Mouse (Mus musculus) heart, postnatal 14 days (tissue): Measurements from ENCODE around the gene Tead1. TPM values are rescaled to one million over a fixed set of nuclear protein-coding genes. Genes with fewer than 3 reads are reported as not detected.

Experiments used
- DNase-seq, 2 experiments: peaks; one replicate each; pipeline ENCODE4 v3.0.0; 2021 to 2022
- intact Hi-C: fragments of 180-260 bp; cut with DNase I; formaldehyde crosslinking; loops from one replicate; pipeline ENCODE4 v1.15.1; 2025
- total RNA-seq, 2 experiments: library from RNA; stranded (reverse); gene quantifications; 2 replicates each; pipeline ENCODE4 v1.2.3; 2021

The Tead1 gene
- total RNA-seq, 2 experiments from 2014 or later: 147 to 154 TPM

DNA sequence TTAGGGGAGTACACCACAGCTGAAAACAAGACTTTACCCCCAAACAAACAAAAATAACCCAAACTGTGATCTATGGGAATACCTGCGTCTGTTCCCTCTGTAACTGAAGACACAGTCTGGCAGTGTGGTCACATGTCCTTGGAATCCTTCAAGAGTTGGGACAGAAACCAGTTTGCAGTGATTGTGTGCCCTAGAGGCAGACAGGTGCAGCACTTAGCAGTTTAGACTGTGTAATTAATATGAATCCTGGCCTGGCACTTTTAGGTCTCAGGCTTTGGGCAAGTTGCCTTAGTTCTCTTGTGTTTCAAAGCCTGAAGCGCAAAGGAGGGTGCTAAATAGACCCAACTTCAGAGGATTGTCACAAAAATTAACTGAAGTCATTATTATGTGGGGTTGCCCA is 83.8 kb downstream of the Tead1 start:
- DNase-seq: no peak
- intact Hi-C loops: loop anchor here (5.0 kb wide), 1 partner anchor 81 kb away; no protein-coding TSS in a partner anchor

GRCm38 (mm10) chr7:112763513-112763912 is 84.4 kb downstream of the Tead1 start:
- intact Hi-C loops: loop anchor here (5.0 kb wide), 1 partner anchor 81 kb away; no protein-coding TSS in a partner anchor
- DNase-seq: peak; percentile 60 to 66

DNA sequence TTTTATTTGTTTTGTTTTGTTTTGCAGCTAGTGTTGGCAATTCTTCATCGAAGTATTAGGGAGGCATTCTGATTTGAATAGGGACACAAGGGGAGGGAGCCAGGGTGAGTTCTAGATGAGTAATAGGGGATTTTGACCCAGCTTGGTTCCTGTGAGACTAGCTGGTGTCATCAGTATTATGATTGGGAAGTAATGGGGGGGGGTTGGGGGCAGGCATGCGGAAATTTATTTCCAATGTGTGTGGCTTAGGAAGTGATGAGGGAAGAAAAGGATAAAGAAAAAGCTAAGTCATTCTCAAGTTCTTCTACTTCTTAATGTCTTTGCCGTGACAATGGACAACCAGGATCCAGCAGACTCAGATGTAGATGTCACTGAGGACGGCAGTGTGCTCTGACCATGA is 85.8 kb downstream of the Tead1 start:
- no peak for DNase-seq
- intact Hi-C loops: loop anchor here (5.0 kb wide), 1 partner anchor 83 kb away; no protein-coding TSS in a partner anchor

DNA sequence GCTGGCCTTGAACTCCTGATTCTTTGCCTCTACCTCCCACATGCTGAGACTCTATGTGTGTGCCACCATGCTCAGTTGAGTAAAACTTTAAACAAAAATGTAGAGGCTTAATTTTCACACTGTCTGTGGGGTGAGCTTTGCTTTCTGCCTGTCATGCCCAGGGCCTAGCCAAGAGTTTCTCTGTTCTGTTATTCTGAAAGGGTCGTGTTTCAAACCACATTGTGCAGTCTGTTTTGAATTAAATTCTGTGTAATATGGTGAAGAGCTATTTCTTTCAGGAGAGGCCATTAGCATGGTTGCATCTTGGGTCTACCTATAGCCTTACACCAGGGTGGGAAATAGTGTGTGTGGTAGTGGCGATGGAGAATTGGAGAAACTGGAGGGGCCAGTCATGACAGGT is 90.7 kb downstream of the Tead1 start:
- no peak for DNase-seq
- intact Hi-C loops: no loop called here

DNA sequence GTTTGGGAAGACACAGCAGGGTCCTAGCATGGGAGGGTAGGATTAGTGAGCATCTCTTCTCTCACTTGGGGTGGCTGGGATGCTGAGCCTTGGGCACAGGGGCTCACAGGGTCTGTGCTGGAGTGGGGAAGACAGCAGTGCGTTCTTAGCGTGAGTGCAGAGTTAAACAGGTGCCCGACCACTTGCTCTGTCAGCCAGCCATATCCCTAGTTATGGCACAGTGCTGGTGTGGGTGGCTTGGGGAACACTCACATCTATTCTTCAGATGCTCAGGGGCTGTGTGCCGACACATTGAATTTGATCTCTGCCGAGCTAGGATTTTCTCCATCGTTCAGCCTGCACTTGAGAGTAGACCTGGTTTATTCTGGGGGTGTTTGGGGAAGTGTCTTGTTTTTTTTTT is 92.3 kb downstream of the Tead1 start:
- intact Hi-C loops: no loop called here
- DNase-seq: no peak

DNA sequence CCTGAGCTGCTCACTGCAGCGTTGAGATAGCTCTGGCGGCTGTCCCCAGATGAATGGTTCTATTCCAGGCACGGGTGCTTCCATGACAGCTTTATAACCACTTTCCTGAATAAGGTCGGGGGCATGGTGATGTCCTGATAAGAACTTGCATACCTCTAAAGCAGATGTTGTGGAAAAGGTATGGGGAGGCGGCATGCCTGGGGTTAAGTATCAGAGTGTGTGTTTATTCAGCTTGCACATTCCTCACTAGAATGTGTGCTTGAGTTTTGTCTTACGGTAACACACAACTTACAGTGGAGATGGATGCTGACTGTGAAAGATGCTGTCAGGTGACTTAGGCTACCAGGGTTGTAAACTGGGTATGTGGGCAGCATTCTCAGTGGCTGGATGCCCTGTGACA is 93.7 kb downstream of the Tead1 start:
- intact Hi-C loops: no loop called here
- DNase-seq: no peak

DNA sequence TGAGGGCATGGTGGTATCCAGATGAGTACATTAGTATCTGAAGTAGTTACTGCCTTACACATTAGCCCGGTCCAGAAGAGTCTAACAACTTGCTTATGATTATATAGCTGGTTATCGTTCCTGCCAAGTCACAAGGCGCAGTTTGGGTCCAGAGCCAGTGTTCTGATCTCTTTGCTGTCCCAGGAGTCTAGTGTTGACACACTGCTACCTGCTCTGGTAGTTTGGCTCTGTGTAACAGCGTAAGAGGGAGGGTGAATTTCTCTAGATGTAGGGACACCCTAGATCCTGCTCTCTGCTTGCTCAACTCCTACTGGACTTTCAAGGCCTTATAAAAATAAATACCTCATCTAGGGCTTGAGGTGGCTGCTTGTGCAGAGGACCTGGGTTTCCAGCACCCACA is 94.5 kb downstream of the Tead1 start:
- DNase-seq: no peak
- intact Hi-C loops: no loop called here

- intact Hi-C loops: no loop called here
- DNase-seq: no peak
These were observed 96.7 kb downstream of the Tead1 start for GRCm38 (mm10) chr7:112775816-112776215.

DNA sequence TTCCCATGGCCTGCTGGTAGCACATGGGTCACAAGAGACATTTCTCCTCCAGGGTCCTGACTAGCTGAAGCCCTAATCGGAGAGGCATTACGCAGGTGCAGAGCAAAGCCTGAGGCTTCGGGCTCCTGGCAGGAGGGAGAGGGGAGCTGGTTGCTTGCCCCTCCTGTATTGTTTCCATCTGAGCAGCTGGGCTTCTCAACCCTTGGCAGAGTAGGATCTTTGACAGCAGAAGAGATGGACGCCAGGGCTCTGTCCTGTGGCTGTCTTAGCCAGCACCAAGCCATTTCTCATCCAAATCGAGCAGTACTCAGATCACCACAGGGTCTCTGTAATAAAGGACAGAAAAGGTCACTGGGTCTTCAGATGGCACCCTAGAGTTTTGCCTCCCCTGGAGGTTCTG is 97.6 kb downstream of the Tead1 start:
- intact Hi-C loops: no loop called here
- DNase-seq: no peak

DNA sequence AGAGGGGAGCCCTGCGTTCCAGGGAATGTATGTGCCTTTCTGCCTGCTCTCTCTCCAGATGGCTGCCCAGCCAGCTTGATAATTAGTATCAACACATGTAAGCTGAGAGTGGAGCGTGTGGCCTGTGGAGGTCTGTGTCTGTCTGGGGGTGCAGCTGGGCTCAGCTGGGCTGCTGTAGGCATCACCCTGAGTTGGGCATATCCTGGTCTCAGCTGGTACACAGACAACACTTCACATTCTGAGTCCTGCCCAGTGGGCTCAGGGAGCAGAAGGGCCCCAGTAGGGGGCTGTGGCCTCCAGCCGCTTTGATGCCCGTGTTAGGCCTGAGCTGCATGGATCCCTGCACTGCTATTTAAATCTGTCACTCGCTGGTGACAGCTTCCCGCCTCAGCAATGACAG is 100.5 kb downstream of the Tead1 start:
- intact Hi-C loops: no loop called here
- DNase-seq: no peak

GRCm38 (mm10) chr7:112780910-112781309 is 101.8 kb downstream of the Tead1 start:
- intact Hi-C loops: no loop called here

GRCm38 (mm10) chr7:112781987-112782386 is 102.9 kb downstream of the Tead1 start:
- intact Hi-C loops: no loop called here
- DNase-seq: no peak

More at GRCm38 (mm10) chr7:112780910-112781309, 101.8 kb downstream of the Tead1 start:
- DNase-seq: no peak

DNA sequence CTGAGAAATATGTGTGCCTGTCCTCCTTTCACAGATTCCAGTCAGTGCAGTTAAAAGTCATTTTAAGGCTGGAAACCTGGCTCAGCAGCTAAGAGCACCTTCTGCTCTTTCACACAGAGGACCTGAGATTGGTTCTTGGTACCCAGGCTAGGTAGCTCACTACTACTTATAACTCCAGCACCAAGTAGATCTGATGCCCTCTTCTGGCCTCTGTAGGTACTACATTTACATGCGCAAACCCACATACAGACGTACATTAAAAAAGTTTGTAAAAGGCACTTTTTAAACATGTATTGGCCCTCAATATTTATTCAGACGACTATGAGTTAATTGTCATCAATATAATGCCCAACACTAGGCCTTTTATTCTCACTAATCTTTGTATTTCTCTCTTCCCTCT is 105.2 kb downstream of the Tead1 start:
- no peak for DNase-seq
- intact Hi-C loops: no loop called here

GRCm38 (mm10) chr7:112785271-112785670 is 106.2 kb downstream of the Tead1 start:
- DNase-seq: no peak
- intact Hi-C loops: no loop called here

DNA sequence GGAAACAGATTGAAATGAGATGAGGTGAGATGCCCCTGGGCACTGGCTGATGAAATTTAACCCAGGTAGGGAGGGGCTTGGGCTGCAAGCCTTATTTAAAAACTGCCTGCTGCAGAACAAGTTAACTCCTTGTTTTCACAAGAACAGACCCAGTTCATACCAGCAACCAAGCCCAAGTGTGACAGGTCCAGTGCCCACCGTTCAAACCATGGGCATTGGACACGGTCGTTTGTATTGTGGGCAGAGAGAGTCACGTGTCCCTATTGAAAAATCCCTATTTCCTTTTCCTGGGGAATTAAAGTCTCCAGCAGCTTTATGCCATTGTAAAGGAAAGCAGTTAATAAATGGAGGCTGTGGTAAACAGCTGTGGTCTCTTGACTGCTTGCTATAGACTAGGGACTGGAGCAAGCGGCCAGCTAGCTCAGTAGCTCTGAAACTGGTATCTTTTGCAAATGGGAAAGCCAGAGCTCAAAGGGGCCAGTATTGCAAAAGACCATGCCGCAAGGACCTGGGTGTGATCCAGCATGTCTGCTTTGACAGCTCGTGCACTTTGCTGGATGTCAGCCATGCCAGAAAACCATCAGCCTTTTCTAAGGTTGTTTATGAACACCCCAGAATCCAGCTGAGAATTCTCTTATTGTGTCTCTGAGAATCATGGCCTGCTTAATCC is 107.6 kb downstream of the Tead1 start:
- peak; percentile 47 to 56 for DNase-seq
- intact Hi-C loops: no loop called here

DNA sequence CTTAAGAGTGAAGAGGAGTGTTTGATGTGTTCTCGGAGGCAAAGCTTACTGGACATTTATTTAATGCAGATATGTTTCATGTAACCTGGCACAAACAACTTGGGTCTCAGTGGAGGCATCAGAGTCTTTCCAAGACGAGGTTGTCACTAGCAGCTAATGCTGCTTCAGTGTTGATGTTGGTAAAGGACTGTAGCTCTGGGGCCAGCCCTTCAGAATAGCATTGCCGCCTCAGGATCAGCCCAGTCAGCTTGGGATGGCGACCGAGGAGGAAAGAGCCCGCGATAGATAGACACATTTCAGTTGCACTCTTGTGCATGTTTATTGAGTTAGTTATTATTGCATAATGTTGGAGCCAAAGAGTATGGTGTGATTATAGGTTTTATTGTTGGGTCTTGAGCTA is 108.2 kb downstream of the Tead1 start:
- intact Hi-C loops: no loop called here
- no peak for DNase-seq

DNA sequence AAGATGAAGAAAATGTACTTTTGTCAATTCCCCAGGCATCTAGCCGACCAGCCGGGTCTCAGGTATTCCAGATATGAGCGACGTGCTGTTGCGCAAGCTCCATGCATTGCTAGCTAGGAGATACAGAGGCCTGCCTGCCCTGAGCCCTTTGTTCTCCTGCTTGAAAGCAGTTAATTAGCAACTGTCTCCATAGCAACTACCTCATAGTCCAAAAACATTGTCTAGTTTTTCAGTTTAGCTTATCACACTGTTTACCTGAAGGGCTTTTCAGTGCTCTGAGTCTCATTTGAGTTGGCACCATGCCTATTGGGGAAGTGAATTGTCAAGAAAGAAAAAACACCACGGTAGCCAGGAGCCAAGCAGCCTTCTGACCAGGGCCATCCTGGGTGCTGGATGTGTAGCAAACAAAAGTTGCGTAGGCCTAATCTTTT is 109.2 kb downstream of the Tead1 start:
- DNase-seq: no peak
- intact Hi-C loops: no loop called here

- intact Hi-C loops: no loop called here
- DNase-seq: no peak
These were observed 110.6 kb downstream of the Tead1 start for GRCm38 (mm10) chr7:112789693-112790092.

DNA sequence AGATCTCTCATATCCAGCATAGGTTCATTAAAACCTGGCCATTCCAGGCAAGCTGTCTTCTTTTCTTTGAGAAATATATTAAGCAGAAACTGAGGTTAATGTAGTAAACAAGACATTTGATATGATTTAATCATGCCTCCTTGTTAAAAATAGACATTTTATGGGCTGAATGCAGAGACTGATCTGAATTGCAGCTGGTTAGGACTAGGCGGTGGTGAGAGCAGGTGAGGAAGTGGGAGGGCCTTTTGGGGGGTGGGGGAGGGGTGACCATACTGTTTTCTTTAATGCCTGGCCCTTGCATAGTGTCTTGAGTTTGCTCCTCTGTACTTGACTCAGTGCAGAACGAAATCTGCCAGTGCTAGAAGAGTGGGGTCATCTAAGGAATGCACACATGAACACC is 111.2 kb downstream of the Tead1 start:
- DNase-seq: no peak
- intact Hi-C loops: no loop called here

GRCm38 (mm10) chr7:112792679-112793078 is 113.6 kb downstream of the Tead1 start:
- no peak for DNase-seq
- intact Hi-C loops: no loop called here

DNA sequence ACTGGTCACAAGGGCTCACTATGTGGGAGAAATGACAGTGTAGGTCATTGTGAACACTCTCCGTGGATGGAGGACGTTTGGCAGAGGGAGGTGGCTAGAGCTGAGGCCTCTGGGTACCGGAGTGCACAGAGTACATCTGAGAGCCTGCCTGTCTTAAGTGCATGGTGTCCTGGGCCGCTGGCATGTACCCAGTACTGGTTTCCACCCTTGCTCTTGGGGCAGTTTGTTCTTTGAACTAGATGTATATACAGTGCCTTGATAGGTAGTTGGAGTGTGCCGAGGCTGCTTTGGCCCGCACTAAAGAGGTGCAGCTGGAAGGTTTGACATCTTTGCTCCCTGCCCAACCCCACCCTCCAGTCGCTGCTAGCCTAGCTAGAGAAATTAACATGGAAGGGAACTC is 114.8 kb downstream of the Tead1 start:
- DNase-seq: peak in 1 of 2 experiments; percentile 29
- intact Hi-C loops: no loop called here

- DNase-seq: no peak
- intact Hi-C loops: no loop called here
These were observed 115.4 kb downstream of the Tead1 start for GRCm38 (mm10) chr7:112794481-112794880.
